Mouse (Mus musculus) lung, embryonic 14.5 days (tissue): ENCODE results near the gene Dlg2. TPM values are rescaled to one million over a fixed set of nuclear protein-coding genes. Genes with fewer than 3 reads are reported as not detected.
A peak's percentile ranks its signal among the peaks of the same experiment; 100 is the strongest.

ENCODE experiments used
- ATAC-seq: fragments of 200-750 bp; cut with Nextera tagmentation; 2 replicates; pipeline ENCODE4 v1.8.0; 2017; ENCODE audit warnings: mild to moderate bottlenecking, moderate TSS enrichment, moderate library complexity; ENCODE audit not compliant: insufficient read depth
- DNase-seq: peaks from one replicate; pipeline ENCODE4 v3.0.0-alpha.2; 2015
- H3K27ac ChIP-seq: fragments of 300-500 bp; sonication (generic); 2 replicates; pipeline ENCODE4 v1.5.1; 2014; ENCODE audit warnings: low read depth, mild to moderate bottlenecking, moderate library complexity
- H3K27me3 ChIP-seq: fragments of 300-500 bp; sonication (generic); 2 replicates; pipeline ENCODE4 v1.6.1; 2014; ENCODE audit warnings: low read length, control low read depth; ENCODE audit not compliant: insufficient read depth
- H3K36me3 ChIP-seq: fragments of 300-500 bp; sonication (generic); 2 replicates; pipeline ENCODE4 v1.6.1; 2014; ENCODE audit warnings: control low read depth; ENCODE audit not compliant: insufficient read depth
- H3K4me1 ChIP-seq: fragments of 300-500 bp; sonication (generic); 2 replicates; pipeline ENCODE4 v1.6.1; 2014; ENCODE audit warnings: antibody characterized with exemption, control low read depth; ENCODE audit not compliant: insufficient read depth
- H3K4me2 ChIP-seq: fragments of 300-500 bp; sonication (generic); 2 replicates; pipeline ENCODE4 v1.6.1; 2014; ENCODE audit warnings: mild to moderate bottlenecking
- H3K4me3 ChIP-seq: fragments of 300-500 bp; sonication (generic); 2 replicates; pipeline ENCODE4 v1.5.1; 2014; ENCODE audit warnings: low read depth, low read length
- H3K9ac ChIP-seq: fragments of 300-500 bp; sonication (generic); 2 replicates; pipeline ENCODE4 v1.6.1; 2014
- H3K9me3 ChIP-seq: fragments of 300-500 bp; sonication (generic); 2 replicates; pipeline ENCODE4 v1.6.1; 2016; ENCODE audit warnings: low read depth, low read length, control low read depth
- CTCF ChIP-seq: IDR thresholded peaks from 2 replicates; pipeline ENCODE4 v1.5.1; 2016; ENCODE audit warnings: antibody characterized with exemption, low read depth
- WGBS: fragments of 180-500 bp; shearing (Covaris S2); extraction: QIAGEN DNeasy Blood & Tissue Kit; methylation state at CpG from one replicate; pipeline ENCODE4 v1.1.7; 2014; 5-methylcytosine and 5-hydroxymethylcytosine counted together
- polyA plus RNA-seq: library from polyadenylated mRNA; unstranded; fragments of >200 nt; fragmentation: Nextera tagmentation; extraction: Ambion mirVana; gene quantifications from 2 replicates; pipeline ENCODE4 v1.2.1, GENCODE M21; 2014

Gene Dlg2
- polyA plus RNA-seq, 1 experiment from 2014 or later, result 0.25 TPM

DNA sequence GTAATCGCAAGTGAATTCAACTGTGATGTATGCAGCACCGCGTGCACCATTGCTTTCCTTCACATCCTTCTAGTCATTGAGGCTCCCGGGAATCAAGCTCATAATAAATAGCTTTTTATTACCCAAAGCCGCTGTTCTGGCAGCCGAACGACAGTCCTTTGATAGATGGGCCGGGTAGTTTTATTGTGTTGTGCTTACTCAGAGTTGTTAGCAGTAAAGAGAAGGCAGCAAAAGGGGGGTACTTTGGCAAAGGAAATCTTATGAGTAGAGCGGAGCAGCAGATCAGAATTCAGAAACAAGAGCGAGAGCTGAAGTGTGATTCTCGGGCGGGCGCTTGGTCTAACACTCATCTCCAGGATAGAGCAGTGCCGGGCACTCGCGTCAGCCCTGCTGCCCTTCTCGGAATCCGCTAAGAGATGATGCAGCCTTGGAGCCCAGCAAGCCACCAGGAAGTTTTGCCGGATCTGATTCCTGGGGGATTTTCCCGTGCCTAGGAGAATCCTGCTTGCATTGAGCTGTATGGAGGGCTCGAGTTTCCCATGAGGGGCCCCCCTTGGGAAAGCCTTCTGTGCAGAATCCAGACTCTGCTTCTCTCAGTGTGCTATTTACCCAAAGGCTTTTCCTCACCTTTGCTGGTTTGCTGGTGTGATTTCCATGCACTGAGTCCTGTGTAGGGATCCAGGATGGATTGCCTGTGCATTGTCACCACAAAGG, 410.7 kb downstream of the Dlg2 start:
- H3K4me1 ChIP-seq, result no peaks in the 10 kb centered on the region
- no peak overlapping the region for H3K9ac ChIP-seq
- no peaks in the 10 kb centered on the region for H3K27me3 ChIP-seq
- no peak for TF ChIP-seq CTCF
- H3K9me3 ChIP-seq, result no peaks in the 10 kb centered on the region
- no peaks in the 10 kb centered on the region for H3K36me3 ChIP-seq
- H3K4me2 ChIP-seq, result peak overlapping the region; percentile 58
- ATAC-seq (peak; percentile 71), DNase-seq (peak; percentile 34)
- under 1% methylated on average over 21 of the region's 21 CpGs for WGBS
- no peak overlapping the region for H3K27ac ChIP-seq
- H3K4me3 ChIP-seq, result peak overlapping the region; percentile 18; the same call in 1 of the 2 replicates

- Histone ChIP-seq H3K9ac (no peak overlapping the region), H3K27me3 (no peaks in the 10 kb centered on the region), H3K9me3 (no peaks in the 10 kb centered on the region), H3K27ac (no peak overlapping the region), H3K4me1 (no peaks in the 10 kb centered on the region), H3K4me3 (no peak overlapping the region), H3K36me3 (no peaks in the 10 kb centered on the region), H3K4me2 (no peak overlapping the region)
- ATAC-seq (no peak), DNase-seq (no peak)
- whole genome bisulfite sequencing, result 69% methylated on average over 4 of the region's 4 CpGs
- no peak for TF ChIP-seq CTCF
Observed at GRCm38 (mm10) chr7:90927441-90927840, 451.0 kb downstream of the Dlg2 start.

GRCm38 (mm10) chr7:90940726-90941125, 464.3 kb downstream of the Dlg2 start:
- H3K27ac ChIP-seq, result no peak overlapping the region
- no peak overlapping the region for H3K9ac ChIP-seq
- DNase-seq, result no peak
- no peak overlapping the region for H3K4me2 ChIP-seq
- H3K4me3 ChIP-seq, result no peak overlapping the region
- WGBS, result 82% methylated on average over 5 of the region's 5 CpGs
- H3K9me3 ChIP-seq, result no peaks in the 10 kb centered on the region
- H3K27me3 ChIP-seq, result no peaks in the 10 kb centered on the region; the same call in 1 of the 2 replicates
- H3K4me1 ChIP-seq, result no peaks in the 10 kb centered on the region
- TF ChIP-seq CTCF, result no peak
- no peak for ATAC-seq
- no peaks in the 10 kb centered on the region for H3K36me3 ChIP-seq

DNA sequence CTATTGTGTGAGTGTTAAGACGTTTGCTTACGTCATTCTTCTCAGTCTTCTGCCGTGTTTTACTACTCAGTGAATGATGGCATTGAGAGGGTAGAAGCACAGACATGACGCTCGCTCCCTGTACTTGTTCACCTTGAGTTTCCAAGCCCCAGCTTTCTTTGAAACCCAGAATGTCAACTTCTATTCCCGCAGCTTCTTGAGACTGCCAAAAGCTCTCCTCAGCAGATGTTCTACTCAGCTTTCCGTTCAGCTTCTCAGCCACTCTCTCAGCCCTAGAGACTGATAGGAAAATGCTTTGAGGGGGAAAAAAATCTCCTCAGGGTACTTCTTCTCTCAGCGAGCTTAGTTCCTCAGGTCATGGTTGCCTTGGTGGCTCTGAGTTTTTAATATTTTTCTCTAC, 470.6 kb downstream of the Dlg2 start:
- WGBS, result 59% methylated on average over 8 of the region's 8 CpGs
- Histone ChIP-seq H3K4me2 (no peak overlapping the region), H3K4me3 (no peak overlapping the region), H3K27me3 (no peaks in the 10 kb centered on the region), H3K4me1 (no peaks in the 10 kb centered on the region), H3K36me3 (no peaks in the 10 kb centered on the region), H3K9ac (no peak overlapping the region), H3K27ac (no peak overlapping the region), H3K9me3 (no peaks in the 10 kb centered on the region)
- DNase-seq, result no peak
- no peak for ATAC-seq
- no peak for TF ChIP-seq CTCF

DNA sequence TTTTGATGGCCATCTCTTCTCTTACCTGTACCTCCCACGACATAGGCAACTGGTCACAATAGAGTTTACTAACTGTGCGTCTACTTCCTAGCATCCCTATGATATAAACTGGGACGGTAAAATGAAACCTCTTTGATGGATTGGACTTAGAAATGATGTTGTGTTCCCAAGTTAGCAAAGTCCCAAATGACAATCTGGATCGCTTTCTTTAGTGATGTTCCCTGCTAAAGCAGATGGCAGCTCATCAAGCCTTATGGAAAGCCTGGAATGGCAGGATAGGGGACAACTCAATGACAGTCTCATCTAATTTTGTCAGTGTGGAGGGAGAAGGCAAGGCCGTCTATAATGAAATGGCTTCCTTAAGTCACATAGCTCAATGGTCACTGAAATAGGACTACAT, 472.7 kb downstream of the Dlg2 start:
- no peak overlapping the region for H3K27ac ChIP-seq
- H3K4me3 ChIP-seq, result no peak overlapping the region
- H3K9ac ChIP-seq, result no peak overlapping the region
- no peak for TF ChIP-seq CTCF
- no peaks in the 10 kb centered on the region for H3K27me3 ChIP-seq
- H3K4me2 ChIP-seq, result no peak overlapping the region
- H3K4me1 ChIP-seq, result no peaks in the 10 kb centered on the region
- WGBS, result 92% methylated on average over 5 of the region's 5 CpGs
- no peaks in the 10 kb centered on the region for H3K36me3 ChIP-seq
- DNase-seq (no peak), ATAC-seq (no peak)
- no peaks in the 10 kb centered on the region for H3K9me3 ChIP-seq

GRCm38 (mm10) chr7:90977241-90977640, 500.8 kb downstream of the Dlg2 start:
- H3K4me2 ChIP-seq, result no peak overlapping the region
- H3K9ac ChIP-seq, result no peak overlapping the region
- H3K36me3 ChIP-seq, result no peaks in the 10 kb centered on the region
- H3K4me1 ChIP-seq, result no peaks in the 10 kb centered on the region
- no peaks in the 10 kb centered on the region for H3K27me3 ChIP-seq
- H3K4me3 ChIP-seq, result no peak overlapping the region
- H3K9me3 ChIP-seq, result no peaks in the 10 kb centered on the region
- H3K27ac ChIP-seq, result no peak overlapping the region
- TF ChIP-seq CTCF, result no peak
- ATAC-seq (no peak), DNase-seq (no peak)

- Histone ChIP-seq H3K27ac (no peak overlapping the region), H3K9ac (no peak overlapping the region), H3K27me3 (no peaks in the 10 kb centered on the region), H3K4me1 (no peaks in the 10 kb centered on the region), H3K9me3 (no peaks in the 10 kb centered on the region), H3K4me3 (no peak overlapping the region), H3K4me2 (no peak overlapping the region), H3K36me3 (no peaks in the 10 kb centered on the region)
- no peak for DNase-seq
- no peak for ATAC-seq
- TF ChIP-seq CTCF, result no peak
Observed at GRCm38 (mm10) chr7:90982069-90982468, 505.6 kb downstream of the Dlg2 start.
